ENCODE assay signal across 8 mouse cellular contexts in genomic region chr1:132367692-132368506, GRCm38 (mm10). TPM values are rescaled to one million over a fixed set of nuclear protein-coding genes. Genes with fewer than 3 reads are reported as not detected.
A peak's percentile ranks its signal among the peaks of the same experiment; 100 is the strongest.
DNase-seq lines count a peak whose midpoint lies in the region; ATAC-seq lines count a peak whose summit lies in the region.

No protein-coding gene starts in this region.

- peak; percentile 49 for DNase-seq in T-cell, adult 2 months (ENCODE audit: low spot score)
- DNase-seq in cerebellum, postnatal 36 days, result peak; percentile 85 to 91
- peak; percentile 92 for DNase-seq in gastrocnemius, adult 18-20 months (ENCODE audit: low spot score)
- DNase-seq in layer of hippocampus, postnatal 36 days, result peak; percentile 79
- peak; percentile 96 for DNase-seq in lung, postnatal 36 days
- peak; percentile 92 for DNase-seq in retina, postnatal 1 day
- peak; percentile 58 for DNase-seq in urinary bladder, adult 2 months (ENCODE audit: low spot score)

- no peak overlapping the region for H3K9ac ChIP-seq in hindbrain, embryonic 15.5 days

- WGBS in hindbrain, embryonic 15.5 days, result 30% methylated on average over 7 of the region's 7 CpGs

- no peak overlapping the region for H3K27ac ChIP-seq in hindbrain, embryonic 15.5 days (replicated peaks)

- no peak overlapping the region for H3K4me3 ChIP-seq in hindbrain, embryonic 15.5 days

- peaks cover 47% of the 10 kb centered on the region for H3K4me1 ChIP-seq in hindbrain, embryonic 15.5 days (replicated peaks)

- no peak overlapping the region for H3K4me2 ChIP-seq in hindbrain, embryonic 15.5 days

- H3K9me3 ChIP-seq in hindbrain, embryonic 15.5 days, result no peaks in the 10 kb centered on the region

- no peaks in the 10 kb centered on the region; the same call in 1 of the 2 replicates for H3K36me3 ChIP-seq in hindbrain, embryonic 15.5 days

- H3K27me3 ChIP-seq in hindbrain, embryonic 15.5 days, result no peaks in the 10 kb centered on the region

- peak; percentile 82 for ATAC-seq in hindbrain, embryonic 15.5 days (ENCODE audit: low FRiP score, low read depth)

RNA-seq across cellular contexts. Expression of gene Tmcc2, which starts 23.2 kb away (rescaled TPM):
- total RNA-seq in gastrocnemius, adult 18-20 months (2021), result 10 to 100 TPM; 36.8 to 41.5 TPM
- 38.1 and 41.4 TPM in 2 replicates for polyA plus RNA-seq in hindbrain, embryonic 15.5 days (2015; fragmentation: Nextera tagmentation; extraction: Ambion mirVana)
- total RNA-seq in layer of hippocampus, postnatal 36 days (2021), result 100 to 1,000 TPM; 240 to 247 TPM
- 7.9 and 9.8 TPM in 2 replicates for polyA plus RNA-seq in urinary bladder, adult 2 months (2012; rRNA removed)

RNA-seq across cellular contexts. Expression of gene Dstyk, which starts 49.5 kb away (rescaled TPM):
- 1 to 10 TPM; 9.6 to 9.9 TPM for total RNA-seq in gastrocnemius, adult 18-20 months (2021)
- 8.6 and 9.9 TPM in 2 replicates for polyA plus RNA-seq in hindbrain, embryonic 15.5 days (2015; fragmentation: Nextera tagmentation; extraction: Ambion mirVana)
- 10 to 100 TPM; 53.1 to 54.0 TPM for total RNA-seq in layer of hippocampus, postnatal 36 days (2021)
- polyA plus RNA-seq in urinary bladder, adult 2 months (2012; rRNA removed), result 20.2 and 20.8 TPM in 2 replicates

RNA-seq across cellular contexts. Expression of gene Nuak2, which starts 52.0 kb away (rescaled TPM):
- total RNA-seq in gastrocnemius, adult 18-20 months (2021), result 1 to 10 TPM in 1 of 2 experiments, under 1 TPM in 1; 0.87 to 1.1 TPM
- polyA plus RNA-seq in hindbrain, embryonic 15.5 days (2015; fragmentation: Nextera tagmentation; extraction: Ambion mirVana), result 12.9 and 24.2 TPM in 2 replicates
- 1 to 10 TPM in 1 of 2 experiments, under 1 TPM in 1; 0.63 to 1.1 TPM for total RNA-seq in layer of hippocampus, postnatal 36 days (2021)
- 3.4 TPM in 2 replicates for polyA plus RNA-seq in urinary bladder, adult 2 months (2012; rRNA removed)

Comparison
In these comparisons a context has a peak if more than half of its experiments do, and no peak if none do; other contexts are left out.
1. RNA of gene Tmcc2, which starts 23.2 kb away (total RNA-seq): 240 to 247 TPM in layer of hippocampus, postnatal 36 days; 36.8 to 41.5 TPM in gastrocnemius, adult 18-20 months; every median in the first group is over 4 times any median in the second.
2. RNA of gene Dstyk, which starts 49.5 kb away (total RNA-seq): 53.1 to 54.0 TPM in layer of hippocampus, postnatal 36 days; 9.6 to 9.9 TPM in gastrocnemius, adult 18-20 months; every median in the first group is over 4 times any median in the second.
3. Peak in every context shown above with its lines, with median percentiles within 50 percentile points of each other: DNase-seq.